Mouse (Mus musculus) spleen, adult 2 months (tissue): ENCODE results near the gene Stam. TPM values are rescaled to one million over a fixed set of nuclear protein-coding genes. Genes with fewer than 3 reads are reported as not detected.

Experiments
- DNase-seq, 2 experiments: peaks; one replicate each; pipeline versions ENCODE4 v3.0.0 to v3.0.0-alpha.2; 2012 to 2021; ENCODE audit warnings: low spot score in 2 of 2, low read depth in 1 of 2
- H3K27ac ChIP-seq: fragments of 200-500 bp; 2 replicates; pipeline ENCODE4 v1.5.1; 2012; ENCODE audit warnings: low read length, inconsistent platforms; ENCODE audit not compliant: insufficient read depth
- H3K27me3 ChIP-seq: fragments of 200-500 bp; 2 replicates; pipeline ENCODE4 v1.6.1; 2012; ENCODE audit warnings: mild to moderate bottlenecking, moderate library complexity, low read length, inconsistent platforms; ENCODE audit not compliant: control insufficient read depth, insufficient read depth
- H3K36me3 ChIP-seq: fragments of 200-500 bp; 2 replicates; pipeline ENCODE4 v1.6.1; 2012; ENCODE audit warnings: mild to moderate bottlenecking, low read length, inconsistent platforms; ENCODE audit not compliant: control insufficient read depth, insufficient read depth
- H3K4me1 ChIP-seq: fragments of 200-500 bp; 2 replicates; pipeline ENCODE4 v1.6.1; 2011; ENCODE audit warnings: inconsistent platforms; ENCODE audit not compliant: control insufficient read depth, insufficient read depth, insufficient read length
- H3K4me3 ChIP-seq: fragments of 200-500 bp; 2 replicates; pipeline ENCODE4 v1.5.1; 2011; ENCODE audit warnings: mild to moderate bottlenecking, inconsistent platforms; ENCODE audit not compliant: insufficient read depth, insufficient read length; ENCODE audit errors: extremely low read depth
- CTCF ChIP-seq: fragments of 200-500 bp; IDR thresholded peaks from 2 replicates; pipeline ENCODE4 v1.5.1; 2011; ENCODE audit warnings: mild to moderate bottlenecking, inconsistent platforms; ENCODE audit not compliant: insufficient read depth, insufficient read length, insufficient replicate concordance; ENCODE audit errors: extremely low read depth
- POLR2A ChIP-seq: fragments of 200-500 bp; IDR thresholded peaks from 2 replicates; pipeline ENCODE4 v1.6.1; 2011; ENCODE audit warnings: low read depth, low read length, inconsistent platforms
- WGBS: fragments of 180-500 bp; shearing (Covaris S2); methylation state at CpG from one replicate; pipeline ENCODE4 v1.1.7; 2018; 5-methylcytosine and 5-hydroxymethylcytosine counted together
- polyA plus RNA-seq: library from polyadenylated mRNA; depleted of rRNA; stranded (reverse); fragments of >200 nt; gene quantifications from 2 replicates; pipeline ENCODE4 v1.2.3, GENCODE M21; 2012

Gene Stam
- polyA plus RNA-seq, 1 experiment: 7.2 TPM

- Histone ChIP-seq H3K4me3 (no peak overlapping the region), H3K27ac (no peak overlapping the region), H3K27me3 (no peaks in the 10 kb centered on the region), H3K4me1 (no peaks in the 10 kb centered on the region), H3K36me3 (peaks cover 13% of the 10 kb centered on the region)
- WGBS: 88% methylated on average over 3 of the region's 3 CpGs
- no peak for DNase-seq
- TF ChIP-seq POLR2A (no peak), CTCF (no peak)
Measured at GRCm38 (mm10) chr2:14145311-14145710, 71.4 kb downstream of the Stam start.

- no peak overlapping the region for H3K27ac ChIP-seq
- no peak for TF ChIP-seq CTCF
- no peak for TF ChIP-seq POLR2A
- WGBS: 84% methylated on average over 2 of the region's 2 CpGs
- H3K27me3 ChIP-seq: no peaks in the 10 kb centered on the region
- H3K4me3 ChIP-seq: no peak overlapping the region
- H3K4me1 ChIP-seq: no peaks in the 10 kb centered on the region
- peaks cover 8% of the 10 kb centered on the region for H3K36me3 ChIP-seq
- no peak for DNase-seq
Measured at GRCm38 (mm10) chr2:14146913-14147312, 73.0 kb downstream of the Stam start.

GRCm38 (mm10) chr2:14150829-14151228 lies 76.9 kb downstream of the Stam start:
- Histone ChIP-seq H3K36me3 (peaks cover 1% of the 10 kb centered on the region; the same call in 1 of the 2 replicates), H3K4me1 (no peaks in the 10 kb centered on the region), H3K4me3 (no peak overlapping the region), H3K27ac (no peak overlapping the region), H3K27me3 (no peaks in the 10 kb centered on the region)
- DNase-seq: no peak
- no peak for TF ChIP-seq POLR2A
- 92% methylated on average over 2 of the region's 2 CpGs for WGBS

GRCm38 (mm10) chr2:14151854-14152253 lies 78.0 kb downstream of the Stam start:
- Histone ChIP-seq H3K4me3 (no peak overlapping the region), H3K27me3 (no peaks in the 10 kb centered on the region), H3K27ac (no peak overlapping the region), H3K36me3 (no peaks in the 10 kb centered on the region; the same call in 1 of the 2 replicates), H3K4me1 (no peaks in the 10 kb centered on the region)
- 92% methylated on average over 6 of the region's 6 CpGs for WGBS
- no peak for TF ChIP-seq CTCF
- no peak for TF ChIP-seq POLR2A
- no peak for DNase-seq

GRCm38 (mm10) chr2:14159047-14159446 lies 85.1 kb downstream of the Stam start:
- no peak for DNase-seq
- no peaks in the 10 kb centered on the region for H3K27me3 ChIP-seq
- TF ChIP-seq POLR2A (no peak), CTCF (no peak)
- WGBS: 89% methylated on average over 3 of the region's 3 CpGs
- H3K27ac ChIP-seq: no peak overlapping the region
- H3K4me1 ChIP-seq: 0 out of 2 replicates have a peak, but pooled peaks cover under 1% of the 10 kb centered on the region
- no peaks in the 10 kb centered on the region for H3K36me3 ChIP-seq
- no peak overlapping the region for H3K4me3 ChIP-seq

- H3K4me1 ChIP-seq: peaks cover 7% of the 10 kb centered on the region; the same call in 1 of the 2 replicates
- H3K27ac ChIP-seq: no peak overlapping the region
- 55% methylated on average over 2 of the region's 2 CpGs for WGBS
- H3K36me3 ChIP-seq: no peaks in the 10 kb centered on the region
- no peak for DNase-seq
- H3K4me3 ChIP-seq: no peak overlapping the region
- no peak for TF ChIP-seq POLR2A
- TF ChIP-seq CTCF: no peak
- no peaks in the 10 kb centered on the region for H3K27me3 ChIP-seq
Measured at GRCm38 (mm10) chr2:14159756-14160155, 85.9 kb downstream of the Stam start.

- no peak for DNase-seq
- WGBS: 18% methylated on average over 5 of the region's 5 CpGs
- H3K4me3 ChIP-seq: no peak overlapping the region
Measured at GRCm38 (mm10) chr2:14164459-14165030, 90.6 kb downstream of the Stam start.

More at GRCm38 (mm10) chr2:14164459-14165030, 90.6 kb downstream of the Stam start:
- Histone ChIP-seq H3K36me3 (no peaks in the 10 kb centered on the region), H3K27me3 (no peaks in the 10 kb centered on the region), H3K4me1 (peaks cover 15% of the 10 kb centered on the region; the same call in 1 of the 2 replicates), H3K27ac (no peak overlapping the region)
- TF ChIP-seq POLR2A (no peak), CTCF (no peak)
